Mouse (Mus musculus) intestine, embryonic 15.5 days (tissue): ENCODE data around the gene Cfl1. TPM values are rescaled to one million over a fixed set of nuclear protein-coding genes. Genes with fewer than 3 reads are reported as not detected.

ENCODE experiments used
- ATAC-seq: fragments of 200-750 bp; cut with Nextera tagmentation; 2 replicates; pipeline ENCODE4 v1.8.0; 2017; ENCODE audit warnings: moderate TSS enrichment, moderate library complexity
- H3K27ac ChIP-seq: fragments of 300-500 bp; sonication (generic); 2 replicates; pipeline ENCODE4 v1.5.1; 2015; ENCODE audit warnings: mild to moderate bottlenecking, inconsistent platforms
- H3K27me3 ChIP-seq: fragments of 300-500 bp; sonication (generic); replicated peaks from 2 replicates; pipeline ENCODE4 v1.6.1; 2015; ENCODE audit warnings: inconsistent platforms
- H3K36me3 ChIP-seq: fragments of 300-500 bp; sonication (generic); 2 replicates; pipeline ENCODE4 v1.6.1; 2015; ENCODE audit warnings: inconsistent platforms
- H3K4me1 ChIP-seq: fragments of 300-500 bp; sonication (generic); replicated peaks from 2 replicates; pipeline ENCODE4 v1.6.1; 2015; ENCODE audit warnings: inconsistent platforms
- H3K4me2 ChIP-seq: fragments of 300-500 bp; sonication (generic); replicated peaks from 2 replicates; pipeline ENCODE4 v1.6.1; 2015; ENCODE audit warnings: mild to moderate bottlenecking, inconsistent platforms
- H3K4me3 ChIP-seq: fragments of 300-500 bp; sonication (generic); replicated peaks from 2 replicates; pipeline ENCODE4 v1.5.1; 2015; ENCODE audit warnings: inconsistent platforms
- H3K9ac ChIP-seq: fragments of 300-500 bp; sonication (generic); 2 replicates; pipeline ENCODE4 v1.6.1; 2015; ENCODE audit warnings: inconsistent platforms
- H3K9me3 ChIP-seq: fragments of 300-500 bp; sonication (generic); 2 replicates; pipeline ENCODE4 v1.6.1; 2016; ENCODE audit warnings: inconsistent platforms
- WGBS: fragments of 180-500 bp; shearing (Covaris S2); methylation state at CpG from one replicate; pipeline ENCODE4 v1.1.7; 2015; 5-methylcytosine and 5-hydroxymethylcytosine counted together
- polyA plus RNA-seq: library from polyadenylated mRNA; unstranded; fragments of >200 nt; fragmentation: Nextera tagmentation; extraction: Ambion mirVana; gene quantifications from 2 replicates; pipeline ENCODE4 v1.2.1, GENCODE M21; 2015

Gene Cfl1
- polyA plus RNA-seq, 1 experiment from 2014 or later: 2,514 TPM

DNA sequence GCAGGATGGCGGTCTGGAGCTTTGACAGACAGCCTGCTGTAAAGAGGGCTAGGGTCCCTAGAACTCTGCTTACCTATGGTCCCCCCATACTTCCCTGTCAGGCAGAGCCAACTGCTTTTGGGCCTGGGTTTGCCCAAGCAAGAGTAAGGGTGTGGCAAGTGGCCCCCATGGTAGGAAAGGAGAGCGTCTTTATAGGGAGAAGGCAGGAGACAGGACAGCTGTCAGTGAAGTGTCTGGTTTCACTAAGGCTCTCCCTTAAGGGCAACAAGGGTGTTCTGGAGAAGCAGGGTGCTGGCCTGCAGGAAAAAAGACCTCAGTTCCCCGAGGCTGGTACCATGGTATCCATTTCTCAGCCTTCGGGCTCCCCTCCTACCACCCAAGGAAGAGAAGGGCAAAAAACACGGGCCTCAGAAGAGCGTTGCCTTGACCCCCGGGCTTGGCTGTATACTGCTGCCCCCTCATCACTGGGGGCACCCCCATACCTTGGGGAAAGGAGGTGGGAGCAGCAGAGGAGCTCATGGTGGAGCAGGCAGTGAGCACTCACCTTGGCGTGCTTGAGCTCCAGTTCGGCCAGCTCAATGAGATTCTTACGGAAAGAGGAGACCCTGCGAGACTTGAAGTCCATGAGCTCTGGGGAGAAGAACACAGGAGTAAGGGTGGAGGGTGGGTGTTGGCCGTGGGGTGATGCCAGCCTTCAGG, 5.2 kb downstream of the Cfl1 start:
- no peak overlapping the region for H3K4me3 ChIP-seq
- H3K27me3 ChIP-seq: no peaks in the 10 kb centered on the region
- H3K9ac ChIP-seq: no peak overlapping the region
- no peak for ATAC-seq
- H3K36me3 ChIP-seq: peaks cover 27% of the 10 kb centered on the region
- no peaks in the 10 kb centered on the region for H3K9me3 ChIP-seq
- peaks cover 12% of the 10 kb centered on the region; the same call in 1 of the 2 replicates for H3K4me1 ChIP-seq
- H3K27ac ChIP-seq: no peak overlapping the region
- no peak overlapping the region for H3K4me2 ChIP-seq
- WGBS: 80% methylated on average over 12 of the region's 12 CpGs

DNA sequence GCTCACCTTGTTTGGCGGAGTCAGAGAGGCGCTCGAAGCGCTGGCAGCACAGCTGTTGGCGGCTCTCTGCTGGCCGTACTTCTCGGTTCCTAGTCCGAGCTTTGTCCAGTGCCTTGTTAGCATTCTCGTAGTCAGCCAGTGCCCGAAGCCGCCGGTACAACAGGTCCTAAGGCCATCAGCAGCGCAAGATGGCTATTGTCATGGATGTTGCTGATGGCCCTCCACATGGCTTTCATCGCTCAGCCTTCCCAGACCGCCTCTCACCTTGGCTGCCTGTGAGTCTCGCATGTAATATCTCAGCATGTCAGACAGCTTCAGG, 5.8 kb downstream of the Cfl1 start:
- no peak overlapping the region for H3K4me2 ChIP-seq
- H3K27ac ChIP-seq: no peak overlapping the region
- H3K36me3 ChIP-seq: peaks cover 27% of the 10 kb centered on the region
- H3K9me3 ChIP-seq: no peaks in the 10 kb centered on the region
- no peak for ATAC-seq
- H3K4me1 ChIP-seq: peaks cover 12% of the 10 kb centered on the region; the same call in 1 of the 2 replicates
- H3K27me3 ChIP-seq: no peaks in the 10 kb centered on the region
- no peak overlapping the region for H3K9ac ChIP-seq
- 89% methylated on average over 16 of the region's 16 CpGs for WGBS
- no peak overlapping the region for H3K4me3 ChIP-seq

DNA sequence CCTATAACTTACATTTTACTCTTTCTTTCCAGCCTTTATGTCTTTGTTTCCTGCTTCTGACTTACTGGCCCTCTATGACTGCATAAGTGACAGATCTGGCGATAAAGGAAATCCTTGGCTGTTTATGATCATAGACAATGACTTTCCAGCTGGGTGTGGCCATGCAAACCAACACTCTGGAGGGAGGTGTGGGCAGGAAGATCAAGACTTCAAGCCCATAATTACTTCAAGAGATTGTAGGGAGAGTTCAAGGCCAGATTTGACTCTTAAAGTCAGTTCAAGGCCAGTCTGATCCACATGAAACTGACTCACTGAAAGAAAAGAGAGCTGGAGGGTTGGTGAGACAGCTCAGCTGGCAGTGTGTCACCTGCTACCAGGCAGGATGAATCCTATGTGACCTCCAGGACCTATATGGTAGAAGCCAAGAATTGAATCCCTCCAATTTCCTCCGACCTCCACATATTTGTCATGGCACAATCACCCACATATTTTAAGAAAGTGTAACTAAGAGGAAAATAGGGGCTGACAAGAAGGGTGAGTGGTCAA, 10.1 kb downstream of the Cfl1 start:
- no peak overlapping the region for H3K4me2 ChIP-seq

DNA sequence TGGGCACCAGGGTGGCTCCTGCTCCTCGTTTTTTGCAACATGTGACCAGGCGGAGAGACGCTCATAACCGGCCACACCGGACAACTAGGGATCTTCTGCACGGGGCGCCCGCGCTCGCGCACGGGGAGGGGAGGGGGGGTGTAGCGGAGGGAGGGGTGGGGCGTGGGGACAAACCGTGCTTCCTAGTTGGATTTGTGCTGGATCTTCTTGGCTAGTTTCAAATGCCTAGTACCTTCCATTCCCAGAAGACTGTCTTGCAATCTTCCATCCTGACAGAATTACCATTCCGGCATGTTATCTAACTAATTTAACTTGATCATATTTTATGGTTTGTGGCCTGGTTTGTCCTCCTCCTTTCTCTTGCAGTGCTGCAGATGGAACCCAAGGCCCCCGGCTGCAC, 13.4 kb downstream of the Cfl1 start, which contains the start of gene 1700020D05Rik:
1700020D05Rik (minus strand) TSS at position 101 of the 400 bp plus-strand sequence.
- no peak within 1 kb of the TSS for H3K4me3 ChIP-seq

More for the DNA sequence above, 10.1 kb downstream of the Cfl1 start:
- Histone ChIP-seq H3K27ac (no peak overlapping the region), H3K36me3 (peaks cover 12% of the 10 kb centered on the region), H3K4me3 (no peak overlapping the region), H3K4me1 (no peaks in the 10 kb centered on the region), H3K9me3 (no peaks in the 10 kb centered on the region), H3K27me3 (no peaks in the 10 kb centered on the region), H3K9ac (no peak overlapping the region)
- ATAC-seq: 0 out of 2 replicates have a peak, but pooled peaks have one; percentile 46
- WGBS: 70% methylated on average over 2 of the region's 2 CpGs

DNA sequence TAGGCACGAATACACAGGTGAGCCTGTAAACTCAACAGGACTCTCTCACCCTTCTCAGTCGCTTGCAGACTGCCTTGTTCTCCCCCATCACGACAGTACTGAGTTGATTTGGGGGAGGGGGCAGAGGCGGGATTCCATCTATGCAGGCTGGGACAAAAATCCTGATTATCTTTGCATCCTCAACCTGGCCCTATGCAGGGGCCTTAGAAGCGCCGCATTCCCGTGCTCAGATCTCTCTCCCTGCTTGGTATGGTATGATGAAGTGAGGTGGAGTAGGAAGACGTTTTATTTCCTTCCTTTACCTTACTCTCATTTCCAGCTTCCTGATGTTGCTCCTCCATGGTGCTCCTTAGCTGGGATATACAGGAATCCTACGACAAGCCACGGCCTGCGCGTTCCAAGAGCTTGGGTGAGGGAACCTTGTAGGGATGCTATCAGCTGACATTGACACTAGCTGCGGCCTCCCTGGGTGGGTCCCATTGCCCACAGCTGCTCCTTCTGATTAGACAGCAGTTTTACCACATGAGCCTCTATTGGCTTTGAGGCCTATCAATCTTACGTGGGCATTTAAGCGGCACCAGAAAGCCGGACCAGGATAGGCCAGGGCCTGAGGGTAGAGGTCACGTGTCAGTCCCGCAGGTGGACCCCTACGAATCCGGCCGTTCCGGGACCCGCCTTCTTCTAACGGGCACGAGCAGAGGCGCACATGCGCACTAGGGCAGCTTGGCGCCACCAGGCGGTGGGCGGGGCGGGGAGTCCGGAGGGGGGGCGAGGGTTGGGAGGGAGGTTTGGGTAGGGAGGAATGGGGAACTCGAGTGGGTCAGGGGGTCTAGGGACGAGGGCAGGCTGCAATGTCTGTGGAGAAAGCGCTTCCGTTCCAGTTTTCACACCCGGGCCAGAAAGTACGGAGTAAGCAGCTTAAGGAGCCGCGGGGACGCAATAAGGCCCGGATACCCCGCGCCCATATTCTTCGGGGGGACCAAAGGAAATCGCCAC, 20.1 kb downstream of the Cfl1 start, which contains the start of gene Snx32:
Snx32 (minus strand) TSS at position 508 of the 996 bp plus-strand sequence.
- Histone ChIP-seq H3K4me1 (peaks cover 10% of the 10 kb centered on the region), H3K9me3 (no peaks in the 10 kb centered on the region), H3K4me3 (peak within 1 kb of the TSS; percentile 52), H3K27me3 (no peaks in the 10 kb centered on the region), H3K36me3 (no peaks in the 10 kb centered on the region), H3K4me2 (peak within 1 kb of the TSS; percentile 87), H3K9ac (peak within 1 kb of the TSS; percentile 56), H3K27ac (peak within 1 kb of the TSS; percentile 54; the same call in 1 of the 2 replicates)
- ATAC-seq: peak; percentile 99
- WGBS: 2% methylated on average over 47 of the region's 47 CpGs

More for the DNA sequence above, 13.4 kb downstream of the Cfl1 start, which contains the start of gene 1700020D05Rik:
- Histone ChIP-seq H3K9ac (no peak within 1 kb of the TSS), H3K27me3 (no peaks in the 10 kb centered on the region), H3K9me3 (no peaks in the 10 kb centered on the region), H3K4me2 (peak within 1 kb of the TSS; percentile 24; the same call in 1 of the 2 replicates), H3K4me1 (no peaks in the 10 kb centered on the region), H3K36me3 (no peaks in the 10 kb centered on the region), H3K27ac (no peak within 1 kb of the TSS)
- no peak for ATAC-seq
- 53% methylated on average over 11 of the region's 17 CpGs for WGBS

DNA sequence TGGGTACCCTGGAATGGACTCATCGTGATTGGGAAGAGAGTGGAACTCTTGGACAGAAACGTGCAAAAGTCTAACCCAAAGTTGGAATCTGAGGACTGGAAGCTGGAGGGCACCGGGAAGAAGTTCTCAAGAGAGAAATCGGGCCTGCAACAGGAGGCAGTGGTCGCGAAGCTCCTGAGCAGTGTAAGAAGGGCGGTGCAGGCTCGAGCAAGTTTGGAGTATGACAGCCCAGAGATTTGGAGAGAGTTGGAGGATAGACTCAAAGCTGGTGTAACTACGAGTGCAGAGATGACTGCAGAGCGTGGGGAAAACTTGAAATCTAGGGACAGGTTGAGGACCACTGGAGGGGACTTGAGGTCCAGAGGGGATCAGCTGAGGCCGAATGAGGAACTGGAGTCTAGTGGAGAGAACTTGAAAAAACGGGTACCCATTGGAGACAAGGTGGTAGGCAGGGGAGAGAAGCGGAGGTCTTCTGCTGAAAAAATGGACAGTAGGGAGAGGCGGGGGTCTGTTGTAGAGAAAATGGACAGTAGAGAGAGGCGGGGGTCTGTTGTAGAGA, 20.9 kb downstream of the Cfl1 start:
- peaks cover 17% of the 10 kb centered on the region for H3K4me1 ChIP-seq
- H3K36me3 ChIP-seq: no peaks in the 10 kb centered on the region
- H3K27me3 ChIP-seq: no peaks in the 10 kb centered on the region
- H3K4me3 ChIP-seq: peak overlapping the region; percentile 52
- ATAC-seq: no peak
- whole genome bisulfite sequencing: 44% methylated on average over 15 of the region's 15 CpGs
- 0 out of 2 replicates have a peak overlapping the region, but pooled peaks have one; percentile 54 for H3K27ac ChIP-seq
- peak overlapping the region; percentile 87 for H3K4me2 ChIP-seq
- H3K9ac ChIP-seq: peak overlapping the region; percentile 56
- no peaks in the 10 kb centered on the region for H3K9me3 ChIP-seq

DNA sequence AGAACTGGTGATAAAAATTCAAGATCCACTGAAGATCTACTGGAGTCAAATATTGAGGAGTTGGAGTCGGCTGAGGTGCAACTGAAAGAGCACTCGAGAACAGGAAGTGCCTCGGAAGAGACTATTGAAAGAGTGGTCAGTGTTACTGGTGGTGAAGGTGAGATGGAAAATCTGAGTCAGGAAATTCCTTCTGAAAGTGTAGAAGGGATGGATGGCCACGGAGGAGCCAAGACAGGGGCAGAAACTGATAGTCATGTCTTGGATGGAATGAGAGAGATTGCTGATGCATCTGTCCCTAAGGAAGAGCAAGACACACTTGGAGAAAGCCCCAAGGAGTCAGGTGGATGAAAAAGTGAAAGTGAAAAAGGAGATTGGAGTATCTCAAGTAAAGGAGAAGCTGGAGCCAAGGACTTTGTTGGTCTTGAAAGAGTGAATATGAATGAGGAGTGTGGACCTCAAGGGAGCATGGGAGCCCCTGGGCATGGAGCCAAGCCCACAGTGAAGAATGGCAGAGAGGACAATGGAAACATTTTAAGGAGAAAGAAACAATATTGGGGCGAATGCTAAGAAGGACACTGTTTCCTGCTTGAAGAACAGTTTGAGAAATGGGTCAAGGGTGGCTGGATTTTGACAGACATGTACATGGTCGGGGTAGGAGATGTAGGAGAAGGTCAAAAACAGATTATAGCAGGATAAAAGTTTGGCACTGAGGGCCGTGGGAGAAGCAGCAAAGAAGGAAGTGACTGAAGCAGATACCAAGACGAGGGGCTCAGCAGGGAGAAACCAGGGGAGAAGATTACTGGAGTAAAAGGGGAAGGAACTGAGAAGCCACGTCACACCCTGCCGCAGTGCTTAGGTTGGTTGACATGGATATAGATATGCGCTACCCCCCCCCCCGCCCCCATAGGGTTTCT, 22.1 kb downstream of the Cfl1 start:
- ATAC-seq: no peak
- H3K27ac ChIP-seq: no peak overlapping the region
- H3K4me2 ChIP-seq: peak overlapping the region; percentile 17

DNA sequence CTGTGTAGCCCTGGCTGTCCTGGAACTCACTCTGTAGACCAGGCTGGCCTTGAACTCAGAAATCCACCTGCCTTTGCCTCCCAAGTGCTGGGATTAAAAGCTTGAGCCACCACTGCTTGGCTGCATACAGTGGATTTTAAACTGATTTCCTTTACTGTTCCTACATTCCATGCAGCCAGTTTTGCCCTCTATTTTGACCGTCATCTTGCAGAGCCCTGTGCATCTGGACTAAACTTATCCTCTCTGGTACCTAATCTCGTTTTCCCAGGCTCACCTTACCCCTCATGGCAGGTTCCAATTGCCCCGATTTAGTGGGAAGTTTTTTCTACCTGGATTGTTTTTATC, 22.7 kb downstream of the Cfl1 start:
- Histone ChIP-seq H3K27ac (no peak overlapping the region), H3K9ac (no peak overlapping the region), H3K36me3 (no peaks in the 10 kb centered on the region), H3K9me3 (no peaks in the 10 kb centered on the region), H3K4me1 (peaks cover 22% of the 10 kb centered on the region), H3K4me3 (no peak overlapping the region), H3K4me2 (no peak overlapping the region), H3K27me3 (no peaks in the 10 kb centered on the region)
- 89% methylated on average over 3 of the region's 3 CpGs for WGBS
- no peak for ATAC-seq

More for the DNA sequence above, 22.1 kb downstream of the Cfl1 start:
- WGBS: 77% methylated on average over 12 of the region's 12 CpGs
- no peaks in the 10 kb centered on the region for H3K27me3 ChIP-seq
- no peaks in the 10 kb centered on the region for H3K36me3 ChIP-seq
- peaks cover 22% of the 10 kb centered on the region for H3K4me1 ChIP-seq
- no peak overlapping the region for H3K9ac ChIP-seq
- no peak overlapping the region for H3K4me3 ChIP-seq
- H3K9me3 ChIP-seq: no peaks in the 10 kb centered on the region

DNA sequence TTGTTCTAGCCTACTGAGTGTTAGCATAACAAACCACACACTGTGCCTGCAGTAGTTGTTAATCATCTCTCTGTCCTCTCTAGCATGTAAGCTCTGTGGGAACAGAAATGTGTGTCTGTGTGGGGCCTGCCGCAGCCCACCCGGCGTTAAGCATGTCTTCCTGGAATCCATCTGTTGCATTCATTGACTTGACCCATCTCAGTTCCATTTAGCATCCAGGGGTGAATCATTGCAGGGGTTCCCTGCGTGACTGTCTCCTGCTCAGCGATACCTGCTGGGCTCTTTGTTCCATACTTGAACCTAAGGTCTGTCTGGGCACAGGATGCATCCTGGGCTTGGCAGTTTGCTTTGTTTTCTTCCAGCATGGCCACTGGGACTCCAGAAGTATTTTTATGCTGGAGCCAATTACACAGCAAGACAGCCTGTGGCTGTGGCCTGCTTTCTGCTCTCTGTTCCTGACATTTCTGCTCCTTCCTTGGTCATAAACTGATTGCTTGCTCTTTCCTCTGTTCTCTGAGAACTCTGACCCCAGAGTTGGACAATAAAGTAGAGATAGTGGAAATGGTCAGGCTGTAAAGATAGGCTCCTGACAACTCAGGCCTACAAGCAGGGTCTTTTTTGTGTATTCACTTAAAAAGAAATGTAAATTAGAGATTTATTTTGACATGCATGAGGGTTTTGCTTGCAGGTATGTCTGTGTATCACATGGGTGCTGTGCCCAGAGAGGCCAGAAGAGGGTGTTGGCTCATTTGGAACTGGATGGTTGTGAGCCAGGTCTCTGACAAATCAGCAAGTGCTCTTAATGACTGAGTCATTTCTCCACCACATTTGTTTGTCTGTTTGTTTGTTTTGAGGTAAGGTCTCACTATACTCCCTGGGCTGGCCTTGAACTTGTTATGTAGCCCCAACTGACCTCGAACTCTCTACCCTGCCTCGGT, 25.9 kb downstream of the Cfl1 start:
- no peaks in the 10 kb centered on the region for H3K27me3 ChIP-seq
- ATAC-seq: peak; percentile 59
- no peaks in the 10 kb centered on the region for H3K9me3 ChIP-seq
- peak overlapping the region; percentile 55 for H3K27ac ChIP-seq
- no peaks in the 10 kb centered on the region for H3K36me3 ChIP-seq
- peaks cover 13% of the 10 kb centered on the region; the same call in 1 of the 2 replicates for H3K4me1 ChIP-seq
- WGBS: 70% methylated on average over 7 of the region's 7 CpGs
- H3K9ac ChIP-seq: no peak overlapping the region
- H3K4me2 ChIP-seq: no peak overlapping the region
- H3K4me3 ChIP-seq: no peak overlapping the region

DNA sequence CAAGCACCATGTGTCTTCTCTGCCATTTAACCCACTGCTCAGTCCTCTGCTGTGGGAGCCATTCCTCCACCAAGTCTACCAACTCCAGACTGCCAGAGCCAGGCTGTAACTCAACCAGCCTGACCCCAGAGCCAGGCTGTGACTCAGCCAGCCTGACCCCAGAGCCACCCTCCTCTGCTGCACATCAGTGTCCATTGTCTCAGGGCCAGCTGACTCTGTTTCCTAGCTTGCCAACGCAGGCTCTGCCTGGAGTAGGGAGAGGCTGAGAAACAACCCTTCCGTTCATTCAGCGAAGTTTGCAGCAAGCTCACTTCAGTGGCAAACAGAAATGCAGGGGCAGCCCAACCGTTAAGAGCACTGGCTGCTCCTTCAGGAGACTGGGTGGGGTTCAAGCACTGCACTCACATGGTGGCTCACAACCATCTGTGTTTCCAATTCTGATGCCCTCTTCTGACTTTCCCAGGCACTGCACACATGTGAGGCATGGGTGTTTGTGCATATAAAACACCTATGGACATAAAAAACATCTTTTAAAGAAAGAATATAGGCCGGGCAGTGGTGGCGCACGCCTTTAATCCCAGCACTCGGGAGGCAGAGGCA, 26.8 kb downstream of the Cfl1 start:
- Histone ChIP-seq H3K9me3 (no peaks in the 10 kb centered on the region), H3K27ac (no peak overlapping the region), H3K4me1 (peaks cover 13% of the 10 kb centered on the region; the same call in 1 of the 2 replicates), H3K4me2 (no peak overlapping the region), H3K27me3 (no peaks in the 10 kb centered on the region), H3K36me3 (no peaks in the 10 kb centered on the region), H3K4me3 (no peak overlapping the region), H3K9ac (no peak overlapping the region)
- no peak for ATAC-seq
- 75% methylated on average over 8 of the region's 8 CpGs for WGBS
